Mouse (Mus musculus) liver, embryonic 14.5 days (tissue): ENCODE data around the gene Gm6583. TPM values are rescaled to one million over a fixed set of nuclear protein-coding genes. Genes with fewer than 3 reads are reported as not detected.

ENCODE experiments used
- ATAC-seq: fragments of 200-750 bp; cut with Nextera tagmentation; 2 replicates; pipeline ENCODE4 v1.8.0; 2017; ENCODE audit warnings: moderate number of reproducible peaks, mild to moderate bottlenecking, moderate library complexity; ENCODE audit not compliant: insufficient read depth
- DNase-seq, 3 experiments: peaks; one replicate each; pipeline ENCODE4 v3.0.0-alpha.2; 2012 to 2013; ENCODE audit warnings: low read depth in 3 of 3, low spot score in 3 of 3
- H3K27ac ChIP-seq: fragments of 300-500 bp; sonication (generic); 2 replicates; pipeline ENCODE4 v1.5.1; 2014; ENCODE audit warnings: moderate library complexity, mild to moderate bottlenecking, control low read depth, inconsistent platforms
- H3K27me3 ChIP-seq: fragments of 300-500 bp; sonication (generic); 2 replicates; pipeline ENCODE4 v1.6.1; 2014; ENCODE audit warnings: mild to moderate bottlenecking, low read length, moderate library complexity; ENCODE audit not compliant: control insufficient read depth, insufficient read depth
- H3K36me3 ChIP-seq: fragments of 300-500 bp; sonication (generic); replicated peaks from 2 replicates; pipeline ENCODE4 v1.6.1; 2014; ENCODE audit warnings: low read depth; ENCODE audit not compliant: control insufficient read depth, insufficient read depth
- H3K4me1 ChIP-seq, 2 experiments: fragments of 200-500 bp in 1 of 2; fragments of 300-500 bp in 1 of 2; sonication (generic) in 1 of 2; replicated peaks; 2 replicates each; pipeline ENCODE4 v1.6.1; 2012 to 2014; ENCODE audit warnings: antibody characterized with exemption in 1 of 2, inconsistent platforms in 1 of 2, low read length in 1 of 2; ENCODE audit not compliant: control insufficient read depth in 2 of 2, insufficient read depth in 2 of 2
- H3K4me2 ChIP-seq: fragments of 300-500 bp; sonication (generic); 2 replicates; pipeline ENCODE4 v1.6.1; 2014; ENCODE audit warnings: low read depth, mild to moderate bottlenecking, control low read depth, moderate library complexity
- H3K4me3 ChIP-seq, 2 experiments: fragments of 200-500 bp in 1 of 2; fragments of 300-500 bp in 1 of 2; sonication (generic) in 1 of 2; 2 replicates each; pipeline ENCODE4 v1.5.1; 2012 to 2014; ENCODE audit warnings: low read depth in 2 of 2, low read length in 2 of 2, mild to moderate bottlenecking in 2 of 2, control low read depth in 1 of 2, inconsistent platforms in 1 of 2, moderate library complexity in 1 of 2; ENCODE audit not compliant: insufficient read depth in 1 of 2
- H3K9ac ChIP-seq: fragments of 300-500 bp; sonication (generic); replicated peaks from 2 replicates; pipeline ENCODE4 v1.6.1; 2014; ENCODE audit warnings: mild to moderate bottlenecking, control low read depth, moderate library complexity
- H3K9me3 ChIP-seq: fragments of 300-500 bp; sonication (generic); 2 replicates; pipeline ENCODE4 v1.6.1; 2016; ENCODE audit warnings: low read length, mixed read lengths; ENCODE audit not compliant: control insufficient read depth
- CTCF ChIP-seq: IDR thresholded peaks from 2 replicates; pipeline ENCODE4 v1.5.1; 2016; ENCODE audit warnings: antibody characterized with exemption, low read depth, control low read depth
- EP300 ChIP-seq: IDR thresholded peaks from 2 replicates; pipeline ENCODE4 v1.6.1; 2016; ENCODE audit warnings: antibody characterized with exemption, low read depth
- WGBS: fragments of 180-500 bp; shearing (Covaris S2); extraction: QIAGEN DNeasy Blood & Tissue Kit; methylation state at CpG from one replicate; pipeline ENCODE4 v1.1.7; 2014; ENCODE audit not compliant: insufficient replicate concordance; 5-methylcytosine and 5-hydroxymethylcytosine counted together
- polyA plus RNA-seq, 2 experiments: library from polyadenylated mRNA; depleted of rRNA in 1 of 2; stranded (reverse) in 1 of 2; unstranded in 1 of 2; fragments of >200 nt; fragmentation: Nextera tagmentation in 1 of 2; extraction: Ambion mirVana in 1 of 2; gene quantifications; 2 replicates each; pipeline versions ENCODE4 v1.2.1 to v1.2.3; 2012 to 2014

The Gm6583 gene
- polyA plus RNA-seq (2012; rRNA removed): 0.03 and 0.09 TPM in 2 replicates
- 0.08 TPM in 1 of 2 replicates, not detected in the other for polyA plus RNA-seq (2014; fragmentation: Nextera tagmentation; extraction: Ambion mirVana)

DNA sequence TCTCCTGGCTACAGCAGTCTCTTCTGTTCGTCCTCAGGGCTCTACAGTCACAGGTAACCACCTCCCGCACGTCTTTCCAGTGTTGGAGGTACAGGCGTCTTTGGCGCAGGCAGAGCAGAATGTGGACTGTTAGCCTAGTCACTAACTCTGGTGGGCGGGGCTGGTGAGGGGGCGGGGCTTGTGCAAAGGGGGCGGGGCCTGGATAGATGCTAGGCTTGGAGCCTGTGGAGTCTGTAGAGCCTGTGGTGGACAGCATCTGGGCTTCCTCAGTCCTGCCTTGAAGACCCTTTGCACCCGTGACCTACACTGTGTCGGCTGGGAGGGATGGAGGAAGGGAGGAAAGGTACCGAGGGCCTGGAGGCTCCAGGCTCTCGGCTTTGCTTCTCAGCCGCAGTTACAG, at the start of gene Gm6583:
Gene Gm6583 (minus strand): TSS at position 124 of the 400 bp plus-strand sequence.
- H3K27me3 ChIP-seq: no peaks in the 10 kb centered on the region
- no peak within 1 kb of the TSS for H3K9ac ChIP-seq
- no peak within 1 kb of the TSS for H3K27ac ChIP-seq
- no peak within 1 kb of the TSS for H3K4me2 ChIP-seq
- H3K9me3 ChIP-seq: no peaks in the 10 kb centered on the region
- H3K4me3 ChIP-seq: no peak within 1 kb of the TSS
- DNase-seq (no peak), ATAC-seq (peak; percentile 39; the same call in 1 of the 2 replicates)
- TF ChIP-seq CTCF: no peak
- no peak for TF ChIP-seq EP300
- H3K36me3 ChIP-seq: no peaks in the 10 kb centered on the region
- peaks cover 15 to 30% of the 10 kb centered on the region in 2 experiments for H3K4me1 ChIP-seq
- 48% methylated on average over 13 of the region's 13 CpGs for WGBS

DNA sequence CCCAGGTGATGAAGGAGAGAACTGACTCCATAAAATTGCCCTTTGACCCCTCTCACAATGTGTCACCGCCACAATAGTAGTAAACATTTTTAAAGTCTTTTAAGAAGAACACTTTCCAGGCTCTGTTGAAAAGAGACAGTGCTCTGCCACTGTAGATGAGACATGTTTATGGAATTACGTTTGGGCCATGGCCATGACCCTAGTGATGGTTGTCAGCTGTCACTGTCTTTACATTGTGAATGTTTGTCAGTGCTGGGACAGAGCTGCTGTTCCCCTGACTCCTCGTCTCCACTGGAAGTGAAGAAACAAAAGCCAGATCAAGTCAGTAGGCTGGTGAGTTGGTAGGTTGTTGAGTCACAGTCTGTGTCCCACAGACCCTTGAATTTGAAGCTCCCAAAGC, 46.6 kb upstream of the Gm6583 start:
- DNase-seq: no peak
- 42% methylated on average over 3 of the region's 3 CpGs for WGBS
- Histone ChIP-seq H3K4me2 (no peak overlapping the region), H3K4me3 (no peak overlapping the region), H3K9ac (no peak overlapping the region), H3K4me1 (no peaks in the 10 kb centered on the region), H3K9me3 (no peaks in the 10 kb centered on the region), H3K36me3 (no peaks in the 10 kb centered on the region), H3K27me3 (no peaks in the 10 kb centered on the region), H3K27ac (no peak overlapping the region)
- no peak for ATAC-seq
- TF ChIP-seq CTCF (no peak), EP300 (no peak)

DNA sequence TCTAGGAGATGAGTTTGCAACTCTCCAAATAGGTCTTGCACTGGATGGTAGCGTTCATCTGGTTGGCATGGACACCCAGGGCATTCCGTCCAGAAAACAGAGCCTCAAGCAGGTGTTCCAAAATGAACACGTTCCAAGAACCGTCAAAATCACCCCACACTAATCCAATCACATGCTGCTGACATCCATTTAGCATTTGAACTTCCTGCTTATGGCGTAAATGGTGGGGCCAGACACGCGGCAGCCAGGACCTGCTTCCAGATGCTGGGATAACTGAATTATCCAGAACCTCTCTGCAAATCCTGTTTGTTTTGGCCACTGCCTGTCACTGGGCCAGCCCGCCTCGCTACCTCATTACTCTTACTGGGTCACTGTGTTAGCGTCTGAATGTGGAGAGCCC, 43.5 kb upstream of the Gm6583 start:
- Histone ChIP-seq H3K9ac (no peak overlapping the region), H3K4me3 (no peak overlapping the region), H3K9me3 (no peaks in the 10 kb centered on the region), H3K27me3 (peaks cover 18% of the 10 kb centered on the region), H3K4me2 (no peak overlapping the region), H3K4me1 (no peaks in the 10 kb centered on the region), H3K36me3 (no peaks in the 10 kb centered on the region), H3K27ac (no peak overlapping the region)
- ATAC-seq (no peak), DNase-seq (no peak)
- TF ChIP-seq CTCF: no peak
- no peak for TF ChIP-seq EP300
- 61% methylated on average over 10 of the region's 10 CpGs for WGBS

DNA sequence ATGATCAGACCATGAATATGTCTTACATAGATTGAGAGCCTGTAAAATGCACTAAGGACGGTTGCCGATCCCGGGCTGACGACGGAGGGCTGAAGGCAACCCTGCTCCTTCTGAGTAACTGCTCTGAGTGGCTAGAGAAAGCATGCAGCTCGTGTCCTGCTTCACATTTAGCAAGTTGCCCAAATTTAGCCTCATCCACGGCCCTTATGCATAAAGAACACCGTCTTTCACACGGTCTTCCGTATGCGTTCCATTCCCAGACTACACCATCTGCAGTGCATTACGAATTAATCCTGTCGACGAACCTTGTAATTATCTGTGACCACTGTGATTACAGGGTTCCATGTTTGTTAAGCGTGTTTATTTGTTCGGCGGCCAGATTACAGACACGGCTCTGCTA, 40.2 kb upstream of the Gm6583 start:
- Histone ChIP-seq H3K4me1 (no peaks in the 10 kb centered on the region), H3K9ac (no peak overlapping the region), H3K27ac (no peak overlapping the region), H3K27me3 (peaks cover 32% of the 10 kb centered on the region), H3K4me2 (no peak overlapping the region), H3K4me3 (no peak overlapping the region), H3K36me3 (no peaks in the 10 kb centered on the region), H3K9me3 (no peaks in the 10 kb centered on the region)
- no peak for ATAC-seq
- WGBS: 68% methylated on average over 18 of the region's 18 CpGs
- TF ChIP-seq EP300 (no peak), CTCF (no peak)
- no peak for DNase-seq

DNA sequence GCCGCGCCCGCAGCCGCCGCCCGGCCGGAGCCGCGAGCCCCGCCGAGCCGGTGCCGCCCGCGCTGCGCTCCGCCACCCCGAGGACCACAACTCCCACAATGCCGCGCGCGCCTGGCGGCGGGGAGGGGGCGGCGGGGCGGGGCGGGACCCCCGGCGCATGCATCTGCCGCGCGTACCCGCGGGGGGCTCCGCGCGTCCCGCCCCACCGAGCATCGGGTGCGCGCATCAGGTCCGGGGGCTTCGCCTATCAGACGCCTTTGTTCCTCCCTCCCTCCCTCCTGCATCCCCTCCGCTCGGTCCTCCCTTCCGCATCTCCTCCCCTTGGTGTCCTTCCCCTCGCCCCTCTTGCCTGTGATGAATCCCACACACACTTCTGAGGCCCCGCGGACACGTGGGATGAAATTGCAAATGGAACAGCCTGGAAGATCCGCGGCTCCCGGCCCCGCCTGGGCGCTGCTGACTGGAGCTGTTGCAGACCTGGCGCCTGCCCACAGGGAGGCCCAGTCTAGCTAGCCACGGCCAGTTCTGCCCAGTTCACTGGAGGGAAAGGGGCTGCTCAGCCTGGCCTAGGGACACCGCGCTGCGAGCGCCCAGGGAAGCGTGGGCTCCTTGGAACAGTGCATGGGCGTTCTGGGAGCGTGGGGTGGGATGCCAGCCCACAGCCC, 39.1 kb upstream of the Gm6583 start, which contains the start of gene Asphd2:
Gene Asphd2 (minus strand): TSS at position 88 of the 665 bp plus-strand sequence.
- Histone ChIP-seq H3K9me3 (no peaks in the 10 kb centered on the region), H3K4me2 (peak within 1 kb of the TSS; percentile 44; the same call in 1 of the 2 replicates), H3K9ac (no peak within 1 kb of the TSS), H3K27ac (no peak within 1 kb of the TSS), H3K36me3 (no peaks in the 10 kb centered on the region), H3K4me1 (no peaks in the 10 kb centered on the region), H3K4me3 (peak within 1 kb of the TSS; percentile 12 to 20; a peak in 3 of 4 replicates), H3K27me3 (peaks cover 32% of the 10 kb centered on the region)
- WGBS: 4% methylated on average over 61 of the region's 67 CpGs
- no peak for ATAC-seq
- no peak for TF ChIP-seq EP300
- no peak for TF ChIP-seq CTCF
- DNase-seq: no peak
